Mouse (Mus musculus) lung, postnatal 14 days (tissue): ENCODE measurements at regions not wholly inside any gene's neighbourhood (a gene's known extent, or its start where the extent isn't known, plus 50 kb on each side); places are given as distances from the start of the nearest gene placed in this dataset.

Source experiments
- DNase-seq: peaks from one replicate; pipeline ENCODE4 v3.0.0; 2021

DNA sequence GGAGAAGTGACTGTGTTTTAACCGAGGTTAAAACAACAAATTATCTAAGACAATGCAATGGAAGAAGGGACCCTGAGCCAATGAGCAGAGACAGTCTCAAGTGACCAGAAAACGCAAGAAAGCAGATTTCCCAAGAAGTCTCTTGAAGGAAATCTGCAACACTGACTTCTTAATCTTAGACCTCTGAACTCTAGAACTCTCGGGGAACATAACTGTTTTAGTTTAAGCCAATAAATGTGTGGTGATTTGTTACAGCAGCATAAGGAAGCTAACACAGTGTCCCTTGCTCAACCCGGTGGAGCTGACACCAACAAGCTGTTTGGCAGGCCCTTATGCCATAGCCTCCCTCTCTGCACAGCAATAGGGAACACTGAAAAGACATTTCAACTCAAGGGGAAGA is 69.0 kb upstream of the Actbl2 start:
- DNase-seq, result peak; percentile 16

GRCm38 (mm10) chr13:111186833-111187232 is 68.0 kb upstream of the Actbl2 start:
- no peak for DNase-seq

DNA sequence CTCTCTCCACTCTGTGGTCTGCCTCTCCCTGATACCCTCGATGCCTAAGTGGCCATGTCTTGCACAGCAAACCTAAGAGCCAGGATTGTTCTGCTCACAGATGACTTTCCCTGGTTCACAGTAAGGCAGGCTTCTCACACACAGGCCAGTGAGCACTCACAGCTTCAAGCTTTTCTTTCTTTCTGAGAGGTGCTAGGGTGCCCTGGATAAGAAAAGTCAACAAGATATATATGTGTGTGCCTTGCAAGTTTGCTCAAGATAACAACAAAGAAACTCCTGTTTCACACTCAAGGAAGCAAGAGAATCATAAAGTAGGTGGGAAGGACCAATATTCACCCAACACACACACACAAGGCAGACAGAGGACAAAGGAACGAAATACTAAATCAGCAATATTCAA is 60.9 kb upstream of the Actbl2 start:
- DNase-seq, result no peak

GRCm38 (mm10) chr13:111194337-111194736 is 60.5 kb upstream of the Actbl2 start:
- DNase-seq, result no peak

DNA sequence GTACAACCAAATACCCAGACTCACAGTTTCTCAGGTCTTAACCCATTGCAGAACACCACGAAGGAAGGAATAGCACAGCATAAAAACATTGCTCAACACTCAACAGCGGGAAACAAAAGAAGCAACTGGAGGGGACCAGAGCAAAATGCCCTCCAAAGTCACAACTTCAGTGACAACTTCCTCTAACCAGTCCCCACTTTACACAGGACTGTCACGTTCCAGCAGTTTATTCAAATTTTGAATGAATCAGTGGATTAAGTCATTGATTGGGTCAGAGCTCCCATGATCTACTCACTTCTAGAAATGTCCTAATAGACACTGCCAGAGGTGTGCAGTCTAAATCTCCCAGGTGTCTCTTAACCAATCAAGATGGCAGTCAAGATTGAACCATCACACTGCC is 53.3 kb upstream of the Actbl2 start:
- no peak for DNase-seq

- DNase-seq, result peak; percentile 1
Observed at GRCm38 (mm10) chr13:111204580-111205285, 50.1 kb upstream of the Actbl2 start.
